Mouse (Mus musculus) forebrain, postnatal 0 days (tissue): ENCODE results near the gene Uqcr11. TPM values are rescaled to one million over a fixed set of nuclear protein-coding genes. Genes with fewer than 3 reads are reported as not detected.

Experiments used
- ATAC-seq: fragments of 200-750 bp; cut with Nextera tagmentation; 2 replicates; pipeline ENCODE4 v1.8.0; 2017; ENCODE audit warnings: mild to moderate bottlenecking, moderate library complexity
- DNase-seq: peaks from one replicate; pipeline ENCODE4 v3.0.0-alpha.2; 2015
- H3K27ac ChIP-seq: fragments of 300-500 bp; sonication (generic); 2 replicates; pipeline ENCODE4 v1.5.1; 2014; ENCODE audit warnings: low read depth, mild to moderate bottlenecking, antibody characterized with exemption, low read length, moderate library complexity, mixed read lengths
- H3K27me3 ChIP-seq: fragments of 300-500 bp; sonication (generic); 2 replicates; pipeline ENCODE4 v1.6.1; 2014; ENCODE audit warnings: mild to moderate bottlenecking, low read length, mixed read lengths; ENCODE audit not compliant: insufficient read depth
- H3K36me3 ChIP-seq: fragments of 300-500 bp; sonication (generic); 2 replicates; pipeline ENCODE4 v1.6.1; 2014; ENCODE audit warnings: mild to moderate bottlenecking, moderate library complexity; ENCODE audit not compliant: insufficient read depth
- H3K4me1 ChIP-seq: fragments of 300-500 bp; sonication (generic); 2 replicates; pipeline ENCODE4 v1.6.1; 2014; ENCODE audit warnings: antibody characterized with exemption; ENCODE audit not compliant: insufficient read depth
- H3K4me2 ChIP-seq: fragments of 300-500 bp; sonication (generic); 2 replicates; pipeline ENCODE4 v1.6.1; 2014; ENCODE audit warnings: low read depth, mild to moderate bottlenecking, moderate library complexity
- H3K4me3 ChIP-seq: fragments of 300-500 bp; sonication (generic); 2 replicates; pipeline ENCODE4 v1.5.1; 2014; ENCODE audit warnings: low read depth, low read length, mixed read lengths
- H3K9ac ChIP-seq: fragments of 300-500 bp; sonication (generic); 2 replicates; pipeline ENCODE4 v1.6.1; 2014; ENCODE audit warnings: mild to moderate bottlenecking
- H3K9me3 ChIP-seq: fragments of 300-500 bp; sonication (generic); 2 replicates; pipeline ENCODE4 v1.6.1; 2016; ENCODE audit warnings: low read length
- CTCF ChIP-seq: sonication (generic); IDR thresholded peaks from 2 replicates; pipeline ENCODE4 v1.5.1; 2016; ENCODE audit warnings: antibody characterized with exemption, control low read depth, low read depth
- WGBS: fragments of 180-500 bp; shearing (Covaris S2); extraction: QIAGEN DNeasy Blood & Tissue Kit; methylation state at CpG from one replicate; pipeline ENCODE4 v1.1.7; 2014; 5-methylcytosine and 5-hydroxymethylcytosine counted together
- polyA plus RNA-seq: library from polyadenylated mRNA; unstranded; fragments of >200 nt; fragmentation: Nextera tagmentation; extraction: Ambion mirVana; gene quantifications from 2 replicates; pipeline ENCODE4 v1.2.1, GENCODE M21; 2015
- total RNA-seq: library from RNA; depleted of rRNA; stranded (reverse); fragments of >200 nt; gene quantifications from 2 replicates; pipeline ENCODE4 v1.2.3, GENCODE M21; 2014

Gene Uqcr11
- total and polyA plus RNA-seq, 2 experiments from 2014 or later, result 230 to 688 TPM

DNA sequence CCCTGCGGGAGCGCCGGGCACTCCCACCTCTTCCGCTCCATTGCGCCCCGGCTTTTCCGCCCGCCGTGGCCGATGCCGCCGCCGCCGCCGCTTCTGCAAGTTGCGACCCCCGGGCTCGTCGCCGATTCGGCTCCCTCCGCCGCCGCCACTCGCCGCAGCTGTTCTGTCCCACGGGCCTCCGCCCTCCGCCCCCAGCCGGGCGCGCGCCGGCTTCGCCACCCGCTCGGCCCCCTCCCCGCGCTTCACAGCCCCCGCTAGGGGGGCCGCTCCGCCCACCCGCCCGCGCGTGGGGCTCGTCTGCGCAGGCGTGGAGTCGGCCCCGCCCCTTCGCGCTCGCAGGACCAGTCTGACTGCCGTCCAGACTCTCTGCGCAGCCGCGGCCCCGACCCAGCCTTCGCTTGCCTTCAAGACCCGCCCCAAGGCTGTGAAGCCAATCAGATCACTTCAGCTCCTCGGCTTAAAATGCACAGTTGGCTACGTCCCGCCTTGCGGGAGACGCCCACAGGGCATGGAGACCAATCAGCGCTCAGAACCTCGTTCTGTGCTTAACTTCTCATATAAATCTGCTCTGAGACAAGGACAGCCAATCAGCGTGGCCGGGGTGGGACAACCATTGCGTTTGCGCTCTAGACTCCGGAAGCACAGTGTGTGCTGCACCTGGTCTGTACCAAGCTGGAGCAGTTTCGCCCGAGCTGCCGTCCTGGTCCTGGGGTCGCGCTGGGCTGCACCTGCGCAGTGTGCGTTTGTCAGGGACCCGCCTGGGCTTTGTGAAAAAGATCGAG lies 7.2 kb downstream of the Uqcr11 start, which contains the start of gene Mbd3:
Gene Mbd3 (minus strand): TSS at position 360 of the 782 bp plus-strand sequence.
- Histone ChIP-seq H3K36me3 (peaks cover 36% of the 10 kb centered on the region), H3K9me3 (no peaks in the 10 kb centered on the region), H3K9ac (peak within 1 kb of the TSS; percentile 97), H3K27me3 (no peaks in the 10 kb centered on the region), H3K27ac (peak within 1 kb of the TSS; percentile 100), H3K4me3 (peak within 1 kb of the TSS; percentile 80), H3K4me2 (peak within 1 kb of the TSS; percentile 85), H3K4me1 (peaks cover 18% of the 10 kb centered on the region)
- ATAC-seq (peak; percentile 96), DNase-seq (peak; percentile 100)
- no peak for TF ChIP-seq CTCF
- WGBS, result under 1% methylated on average over 53 of the region's 82 CpGs

DNA sequence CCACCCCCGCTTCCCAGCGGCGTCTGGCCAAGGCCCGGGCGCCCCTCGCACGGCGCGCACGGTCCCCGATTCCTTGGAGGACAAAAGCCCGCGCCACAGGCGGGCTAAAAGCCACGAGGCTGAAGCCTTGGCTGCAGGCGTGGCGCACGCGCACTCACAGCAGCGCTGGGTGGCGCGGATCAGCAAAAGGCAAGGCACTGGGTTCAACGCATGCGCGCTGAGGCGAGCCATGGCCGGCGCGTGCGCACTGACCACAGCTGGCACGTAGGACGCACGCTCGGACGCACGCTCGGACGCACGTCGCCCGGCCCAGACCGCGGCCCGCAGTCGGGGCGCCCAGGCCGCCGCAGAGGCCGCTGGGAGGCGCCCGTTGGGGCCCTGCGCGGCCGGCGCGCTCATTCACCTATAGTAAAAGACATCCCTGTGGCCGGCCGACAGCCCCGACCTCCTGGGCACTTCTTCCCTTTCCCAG lies 7.9 kb downstream of the Uqcr11 start:
- ATAC-seq (peak; percentile 69), DNase-seq (peak; percentile 100)
- H3K4me2 ChIP-seq, result peak overlapping the region; percentile 85
- H3K9me3 ChIP-seq, result no peaks in the 10 kb centered on the region
- H3K4me1 ChIP-seq, result peaks cover 18% of the 10 kb centered on the region
- H3K27me3 ChIP-seq, result no peaks in the 10 kb centered on the region
- H3K4me3 ChIP-seq, result peak overlapping the region; percentile 80
- H3K9ac ChIP-seq, result peak overlapping the region; percentile 97
- peaks cover 36% of the 10 kb centered on the region for H3K36me3 ChIP-seq
- H3K27ac ChIP-seq, result peak overlapping the region; percentile 100
- TF ChIP-seq CTCF, result no peak
- under 1% methylated on average over 58 of the region's 59 CpGs for WGBS

- peak overlapping the region; percentile 97 for H3K9ac ChIP-seq
- H3K9me3 ChIP-seq, result no peaks in the 10 kb centered on the region
- 0% methylated on average over 1 of the region's 1 CpGs for WGBS
- no peak for DNase-seq
- no peaks in the 10 kb centered on the region for H3K27me3 ChIP-seq
- H3K27ac ChIP-seq, result peak overlapping the region; percentile 100
- peak overlapping the region; percentile 80 for H3K4me3 ChIP-seq
- peaks cover 18% of the 10 kb centered on the region for H3K4me1 ChIP-seq
- ATAC-seq, result no peak
- TF ChIP-seq CTCF, result no peak; the same call in 1 of the 2 replicates
- peak overlapping the region; percentile 85 for H3K4me2 ChIP-seq
- peaks cover 36% of the 10 kb centered on the region for H3K36me3 ChIP-seq
Measured at GRCm38 (mm10) chr10:80398174-80398535, 8.5 kb downstream of the Uqcr11 start.

GRCm38 (mm10) chr10:80397524-80398173 lies 9.0 kb downstream of the Uqcr11 start:
- Histone ChIP-seq H3K4me3 (peak overlapping the region; percentile 80), H3K27me3 (no peaks in the 10 kb centered on the region), H3K36me3 (peaks cover 36% of the 10 kb centered on the region), H3K4me1 (peaks cover 18% of the 10 kb centered on the region), H3K9ac (peak overlapping the region; percentile 97), H3K4me2 (peak overlapping the region; percentile 85), H3K9me3 (no peaks in the 10 kb centered on the region), H3K27ac (peak overlapping the region; percentile 100)
- 0 out of 2 replicates have a peak, but pooled peaks have one; percentile 12 for TF ChIP-seq CTCF
- ATAC-seq (no peak), DNase-seq (no peak)
- WGBS, result 27% methylated on average over 8 of the region's 8 CpGs

- no peaks in the 10 kb centered on the region for H3K9me3 ChIP-seq
- ATAC-seq, result no peak
- no peak for DNase-seq
- WGBS, result 90% methylated on average over 11 of the region's 11 CpGs
- peaks cover 38% of the 10 kb centered on the region for H3K36me3 ChIP-seq
- H3K4me3 ChIP-seq, result no peak overlapping the region
- TF ChIP-seq CTCF, result no peak
- H3K27me3 ChIP-seq, result no peaks in the 10 kb centered on the region
- H3K4me2 ChIP-seq, result peak overlapping the region; percentile 85
- H3K9ac ChIP-seq, result peak overlapping the region; percentile 97
- peak overlapping the region; percentile 100 for H3K27ac ChIP-seq
- peaks cover 18% of the 10 kb centered on the region for H3K4me1 ChIP-seq
Measured at GRCm38 (mm10) chr10:80396822-80397523, 9.7 kb downstream of the Uqcr11 start.

DNA sequence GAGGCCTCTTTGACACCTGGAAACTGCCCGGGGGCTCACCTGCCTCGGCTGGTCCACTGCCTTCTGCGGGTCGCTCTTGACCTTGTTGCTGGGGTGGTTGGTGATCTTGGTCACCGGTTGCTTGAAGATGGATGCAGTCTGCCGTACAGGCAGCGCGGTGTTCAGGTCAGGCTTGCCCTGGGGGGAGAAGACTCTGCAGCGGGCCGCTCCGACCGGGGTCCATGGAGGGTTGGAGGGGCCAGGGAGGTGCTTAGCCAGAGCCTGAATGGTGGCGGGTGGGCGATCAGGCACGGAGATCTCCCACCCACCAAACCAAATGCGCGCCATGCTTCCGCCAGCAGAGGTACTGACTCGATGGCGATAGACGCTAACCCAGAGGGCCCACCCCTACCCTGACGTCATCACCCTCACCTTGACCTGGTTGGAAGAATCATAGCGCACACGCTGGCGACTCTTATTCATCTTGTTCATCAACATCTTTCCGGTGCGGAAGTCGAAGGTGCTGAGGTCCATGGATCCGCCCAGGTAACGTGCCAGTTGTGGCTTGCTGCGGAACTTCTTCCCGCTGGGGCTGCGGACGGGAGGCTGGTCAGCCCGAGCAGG lies 11.5 kb downstream of the Uqcr11 start:
- H3K27ac ChIP-seq, result no peak overlapping the region
- no peak overlapping the region for H3K9ac ChIP-seq
- H3K4me1 ChIP-seq, result peaks cover 14% of the 10 kb centered on the region
- DNase-seq (no peak), ATAC-seq (no peak)
- WGBS, result 94% methylated on average over 35 of the region's 35 CpGs
- no peaks in the 10 kb centered on the region for H3K27me3 ChIP-seq
- H3K4me2 ChIP-seq, result no peak overlapping the region
- no peak overlapping the region for H3K4me3 ChIP-seq
- no peaks in the 10 kb centered on the region for H3K9me3 ChIP-seq
- peaks cover 47% of the 10 kb centered on the region for H3K36me3 ChIP-seq
- no peak for TF ChIP-seq CTCF
